Mouse (Mus musculus) intestine, embryonic 16.5 days (tissue): ENCODE results near the gene 4933428G20Rik. TPM values are rescaled to one million over a fixed set of nuclear protein-coding genes. Genes with fewer than 3 reads are reported as not detected.

ENCODE experiments used
- ATAC-seq: fragments of 200-750 bp; cut with Nextera tagmentation; 2 replicates; pipeline ENCODE4 v1.8.0; 2017; ENCODE audit warnings: moderate TSS enrichment, moderate library complexity
- H3K27ac ChIP-seq: fragments of 300-500 bp; sonication (generic); 2 replicates; pipeline ENCODE4 v1.5.1; 2014; ENCODE audit warnings: mild to moderate bottlenecking, low read length
- H3K27me3 ChIP-seq: fragments of 300-500 bp; sonication (generic); replicated peaks from 2 replicates; pipeline ENCODE4 v1.6.1; 2014; ENCODE audit warnings: low read length, control low read depth, mixed read lengths; ENCODE audit not compliant: control insufficient read depth, insufficient read depth
- H3K36me3 ChIP-seq: fragments of 300-500 bp; sonication (generic); 2 replicates; pipeline ENCODE4 v1.6.1; 2014; ENCODE audit warnings: low read length, control low read depth; ENCODE audit not compliant: control insufficient read depth, insufficient read depth
- H3K4me1 ChIP-seq: fragments of 300-500 bp; sonication (generic); 2 replicates; pipeline ENCODE4 v1.6.1; 2014; ENCODE audit warnings: low read length, control low read depth, mixed read lengths; ENCODE audit not compliant: control insufficient read depth, insufficient read depth
- H3K4me2 ChIP-seq: fragments of 300-500 bp; sonication (generic); 2 replicates; pipeline ENCODE4 v1.6.1; 2014; ENCODE audit warnings: low read depth, low read length, control low read depth
- H3K4me3 ChIP-seq: fragments of 300-500 bp; sonication (generic); 2 replicates; pipeline ENCODE4 v1.5.1; 2014; ENCODE audit warnings: mild to moderate bottlenecking, low read length
- H3K9ac ChIP-seq: fragments of 300-500 bp; sonication (generic); 2 replicates; pipeline ENCODE4 v1.6.1; 2014; ENCODE audit warnings: low read depth, low read length
- H3K9me3 ChIP-seq: fragments of 300-500 bp; sonication (generic); 2 replicates; pipeline ENCODE4 v1.6.1; 2016; ENCODE audit warnings: low read length, control low read depth; ENCODE audit not compliant: control insufficient read depth
- WGBS: fragments of 180-500 bp; shearing (Covaris S2); extraction: QIAGEN DNeasy Blood & Tissue Kit; methylation state at CpG from one replicate; pipeline ENCODE4 v1.1.7; 2014; 5-methylcytosine and 5-hydroxymethylcytosine counted together
- polyA plus RNA-seq: library from polyadenylated mRNA; unstranded; fragments of >200 nt; fragmentation: Nextera tagmentation; extraction: Ambion mirVana; gene quantifications from 2 replicates; pipeline ENCODE4 v1.2.1, GENCODE M21; 2015

4933428G20Rik gene
- polyA plus RNA-seq, 1 experiment from 2014 or later = 0.45 TPM

- no peak for ATAC-seq
- 95% methylated on average over 3 of the region's 3 CpGs for WGBS
- Histone ChIP-seq H3K27ac (no peak overlapping the region), H3K4me1 (no peaks in the 10 kb centered on the region), H3K9ac (no peak overlapping the region), H3K4me2 (no peak overlapping the region), H3K36me3 (peaks cover 20% of the 10 kb centered on the region), H3K27me3 (no peaks in the 10 kb centered on the region), H3K9me3 (no peaks in the 10 kb centered on the region), H3K4me3 (no peak overlapping the region)
Measured at GRCm38 (mm10) chr11:97461307-97461820, 38.8 kb downstream of the 4933428G20Rik start.

DNA sequence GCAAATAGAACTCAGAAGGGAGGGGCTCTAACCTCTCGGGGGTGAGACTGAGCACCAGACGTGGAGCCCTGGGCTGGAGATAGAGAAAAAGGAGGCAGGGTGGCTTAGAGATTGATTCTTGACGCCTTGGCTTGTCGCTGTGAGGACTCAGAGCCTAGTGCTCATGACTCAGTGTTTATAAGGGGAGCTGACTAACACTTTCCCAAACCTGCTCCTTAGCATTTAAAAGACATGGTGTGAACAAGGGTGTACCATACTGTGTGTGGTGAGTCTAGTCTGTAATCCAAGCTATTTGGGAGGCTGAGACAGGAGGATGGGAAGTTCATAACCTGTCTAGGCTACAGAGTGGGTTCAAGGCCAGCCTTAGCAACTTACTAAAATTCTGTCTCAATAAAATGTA lies 43.0 kb downstream of the 4933428G20Rik start:
- Histone ChIP-seq H3K36me3 (peaks cover 12% of the 10 kb centered on the region), H3K4me3 (no peak overlapping the region), H3K27me3 (no peaks in the 10 kb centered on the region), H3K9ac (no peak overlapping the region), H3K4me1 (no peaks in the 10 kb centered on the region), H3K4me2 (no peak overlapping the region), H3K27ac (no peak overlapping the region), H3K9me3 (no peaks in the 10 kb centered on the region)
- whole genome bisulfite sequencing = 83% methylated on average over 4 of the region's 4 CpGs
- ATAC-seq = no peak

DNA sequence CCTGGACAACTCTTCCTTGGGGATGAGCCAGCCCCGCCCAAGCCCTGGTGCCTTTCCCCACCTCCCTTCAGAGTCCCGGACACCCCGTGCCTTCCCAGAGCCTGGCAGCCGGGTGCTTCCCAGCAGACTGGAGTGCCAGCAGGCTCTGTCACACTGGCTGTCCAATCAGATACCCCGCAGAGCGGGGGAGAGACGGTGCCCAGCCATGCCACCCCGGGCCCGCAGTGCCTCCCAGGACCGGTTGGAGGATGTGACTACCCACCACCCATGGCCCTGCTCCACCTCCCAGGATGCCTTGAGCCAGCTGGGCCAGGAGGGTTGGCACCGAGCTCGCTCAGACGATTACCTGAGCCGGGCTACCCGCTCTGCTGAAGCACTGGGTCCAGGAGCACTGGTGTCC lies 48.5 kb downstream of the 4933428G20Rik start:
- Histone ChIP-seq H3K4me2 (no peak overlapping the region), H3K36me3 (peaks cover 7% of the 10 kb centered on the region), H3K4me3 (no peak overlapping the region), H3K4me1 (peaks cover 19% of the 10 kb centered on the region), H3K9me3 (no peaks in the 10 kb centered on the region), H3K27me3 (no peaks in the 10 kb centered on the region), H3K27ac (no peak overlapping the region), H3K9ac (no peak overlapping the region)
- ATAC-seq = no peak
- 94% methylated on average over 15 of the region's 15 CpGs for WGBS

DNA sequence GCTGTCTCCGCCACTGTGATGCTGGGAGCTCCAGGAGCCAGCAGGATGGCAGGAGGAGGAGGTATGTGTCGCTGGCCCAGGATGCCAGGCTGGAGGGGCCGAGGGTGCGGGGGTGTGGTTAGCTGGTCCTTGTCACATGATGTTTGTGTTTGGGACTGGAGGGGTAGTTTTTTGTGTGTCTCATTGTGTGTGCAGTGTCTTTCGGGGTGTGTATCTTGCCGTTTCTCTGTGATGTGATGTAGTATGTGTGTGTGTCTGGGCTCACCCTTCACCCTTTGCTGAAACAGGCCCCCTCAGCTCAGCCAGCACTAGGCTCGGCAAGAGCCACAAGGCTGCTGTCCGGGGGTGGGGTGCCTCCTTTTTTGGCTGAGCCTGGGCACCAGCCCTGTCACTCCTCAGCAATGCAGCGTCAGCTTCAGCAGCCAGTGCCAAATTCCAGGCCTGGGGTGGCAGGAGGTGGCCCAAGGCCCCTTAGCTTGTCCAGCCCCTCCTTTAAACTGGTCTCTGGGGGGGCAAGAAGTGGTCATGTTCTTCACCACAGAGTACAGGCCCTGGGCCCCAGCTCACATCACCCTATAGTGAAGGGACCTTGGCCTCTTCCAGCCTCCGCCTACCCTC lies 49.7 kb downstream of the 4933428G20Rik start:
- peak overlapping the region; percentile 70 for H3K9ac ChIP-seq
- peaks cover 23% of the 10 kb centered on the region for H3K4me1 ChIP-seq
- 25% methylated on average over 10 of the region's 10 CpGs for WGBS
- no peaks in the 10 kb centered on the region for H3K27me3 ChIP-seq
- H3K4me2 ChIP-seq = peak overlapping the region; percentile 67
- peaks cover 7% of the 10 kb centered on the region; the same call in 1 of the 2 replicates for H3K36me3 ChIP-seq
- peak overlapping the region; percentile 41 for H3K27ac ChIP-seq
- no peaks in the 10 kb centered on the region for H3K9me3 ChIP-seq
- peak overlapping the region; percentile 47 for H3K4me3 ChIP-seq
- ATAC-seq = peak; percentile 34

DNA sequence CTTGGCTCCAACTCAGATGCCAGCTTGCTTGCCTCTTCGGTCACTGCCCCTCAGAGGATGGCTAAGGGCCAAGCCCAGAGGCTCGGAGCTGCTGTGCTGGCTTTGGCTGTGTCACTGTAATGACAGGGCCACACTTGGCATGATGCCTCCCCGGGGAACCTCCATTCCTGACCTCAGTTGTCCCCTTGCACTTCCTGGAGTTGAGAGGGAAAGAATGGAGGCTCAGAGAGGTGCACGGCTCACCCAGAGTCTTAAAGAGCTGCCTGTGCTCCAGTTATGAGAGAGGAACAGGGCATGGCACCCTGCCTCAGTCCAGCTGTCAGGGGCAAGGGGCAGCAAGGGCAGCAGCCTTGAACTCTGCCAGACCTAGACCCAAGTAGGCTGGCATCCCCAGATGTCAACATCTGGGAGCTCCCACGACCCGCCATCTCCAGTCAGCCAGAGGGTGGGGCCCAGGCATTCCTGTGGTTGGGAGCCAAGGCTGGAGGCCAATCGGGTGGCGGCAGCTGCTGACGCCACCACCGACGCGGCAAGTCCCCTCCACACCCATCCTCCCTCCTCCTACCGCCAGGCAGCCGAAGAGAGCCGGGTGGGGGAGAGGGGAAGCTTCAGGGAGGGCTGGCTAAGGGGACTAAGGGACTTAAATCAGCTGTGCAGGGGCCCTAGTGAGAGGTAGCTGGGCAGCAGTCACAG lies 50.4 kb downstream of the 4933428G20Rik start:
- H3K36me3 ChIP-seq = peaks cover 7% of the 10 kb centered on the region; the same call in 1 of the 2 replicates
- H3K27ac ChIP-seq = peak overlapping the region; percentile 77
- peaks cover 23% of the 10 kb centered on the region for H3K4me1 ChIP-seq
- no peaks in the 10 kb centered on the region for H3K9me3 ChIP-seq
- H3K27me3 ChIP-seq = no peaks in the 10 kb centered on the region
- peak overlapping the region; percentile 47 for H3K4me3 ChIP-seq
- peak overlapping the region; percentile 70 for H3K9ac ChIP-seq
- peak overlapping the region; percentile 67 for H3K4me2 ChIP-seq
- ATAC-seq = peak; percentile 87
- 13% methylated on average over 15 of the region's 15 CpGs for WGBS

GRCm38 (mm10) chr11:97448611-97449394 lies 51.3 kb downstream of the 4933428G20Rik start:
- H3K4me1 ChIP-seq = peaks cover 23% of the 10 kb centered on the region
- peak overlapping the region; percentile 77 for H3K27ac ChIP-seq
- WGBS = 86% methylated on average over 11 of the region's 11 CpGs
- H3K4me2 ChIP-seq = no peak overlapping the region
- H3K9me3 ChIP-seq = no peaks in the 10 kb centered on the region
- H3K36me3 ChIP-seq = peaks cover 7% of the 10 kb centered on the region
- H3K9ac ChIP-seq = no peak overlapping the region
- ATAC-seq = no peak
- H3K4me3 ChIP-seq = no peak overlapping the region
- H3K27me3 ChIP-seq = no peaks in the 10 kb centered on the region

DNA sequence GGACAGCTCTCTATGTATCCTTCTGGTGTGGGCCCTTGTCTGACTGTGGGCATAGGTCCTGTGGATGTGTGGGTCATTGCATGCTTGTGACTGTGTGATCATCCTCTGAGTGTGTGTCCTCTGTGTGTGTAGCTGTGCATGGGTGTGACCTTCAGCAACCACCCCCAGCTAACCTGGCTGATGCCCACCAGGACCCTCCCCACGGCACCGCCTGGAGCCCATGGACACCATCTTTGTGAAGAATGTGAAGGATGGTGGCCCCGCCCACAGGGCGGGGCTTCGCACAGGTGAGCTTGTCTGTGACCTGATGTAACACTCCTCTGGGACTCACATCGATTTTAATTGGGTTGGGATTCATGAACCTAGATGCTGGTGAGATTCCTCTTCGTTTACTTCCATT lies 52.2 kb downstream of the 4933428G20Rik start:
- Histone ChIP-seq H3K36me3 (peaks cover 5% of the 10 kb centered on the region), H3K4me2 (no peak overlapping the region), H3K4me1 (peaks cover 23% of the 10 kb centered on the region), H3K27ac (no peak overlapping the region), H3K27me3 (no peaks in the 10 kb centered on the region), H3K9ac (no peak overlapping the region), H3K4me3 (no peak overlapping the region), H3K9me3 (no peaks in the 10 kb centered on the region)
- WGBS = 73% methylated on average over 7 of the region's 7 CpGs
- ATAC-seq = no peak

GRCm38 (mm10) chr11:97445999-97446511 lies 54.1 kb downstream of the 4933428G20Rik start:
- WGBS = 50% methylated on average over 4 of the region's 4 CpGs
- Histone ChIP-seq H3K27me3 (no peaks in the 10 kb centered on the region), H3K4me2 (no peak overlapping the region), H3K27ac (no peak overlapping the region), H3K36me3 (no peaks in the 10 kb centered on the region; the same call in none of the 2 replicates), H3K9me3 (no peaks in the 10 kb centered on the region), H3K9ac (no peak overlapping the region), H3K4me1 (peaks cover 40% of the 10 kb centered on the region), H3K4me3 (no peak overlapping the region)
- peak; percentile 29 for ATAC-seq

- 73% methylated on average over 6 of the region's 6 CpGs for whole genome bisulfite sequencing
Measured at GRCm38 (mm10) chr11:97445596-97445995, 54.5 kb downstream of the 4933428G20Rik start.

More at GRCm38 (mm10) chr11:97445596-97445995, 54.5 kb downstream of the 4933428G20Rik start:
- Histone ChIP-seq H3K36me3 (no peaks in the 10 kb centered on the region; the same call in none of the 2 replicates), H3K4me2 (no peak overlapping the region), H3K27me3 (no peaks in the 10 kb centered on the region), H3K4me1 (peaks cover 41% of the 10 kb centered on the region), H3K9ac (no peak overlapping the region), H3K9me3 (no peaks in the 10 kb centered on the region), H3K4me3 (no peak overlapping the region), H3K27ac (no peak overlapping the region)
- ATAC-seq = no peak
